Mouse (Mus musculus) hindbrain, embryonic 12.5 days (tissue): ENCODE data around the gene Aldh1b1. TPM values are rescaled to one million over a fixed set of nuclear protein-coding genes. Genes with fewer than 3 reads are reported as not detected.

Source experiments
- ATAC-seq: fragments of 200-750 bp; cut with Nextera tagmentation; 2 replicates; pipeline ENCODE4 v1.8.0; 2017; ENCODE audit warnings: moderate TSS enrichment; ENCODE audit not compliant: low FRiP score
- H3K27ac ChIP-seq: fragments of 300-500 bp; sonication (generic); 2 replicates; pipeline ENCODE4 v1.5.1; 2016; ENCODE audit warnings: mild to moderate bottlenecking
- H3K27me3 ChIP-seq: fragments of 300-500 bp; sonication (generic); 2 replicates; pipeline ENCODE4 v1.6.1; 2016; ENCODE audit warnings: mild to moderate bottlenecking
- H3K36me3 ChIP-seq: fragments of 300-500 bp; sonication (generic); 2 replicates; pipeline ENCODE4 v1.6.1; 2016; ENCODE audit warnings: mild to moderate bottlenecking
- H3K4me1 ChIP-seq: fragments of 300-500 bp; sonication (generic); 2 replicates; pipeline ENCODE4 v1.6.1; 2016
- H3K4me2 ChIP-seq: fragments of 300-500 bp; sonication (generic); replicated peaks from 2 replicates; pipeline ENCODE4 v1.6.1; 2016; ENCODE audit warnings: mild to moderate bottlenecking
- H3K4me3 ChIP-seq: fragments of 300-500 bp; sonication (generic); 2 replicates; pipeline ENCODE4 v1.5.1; 2016; ENCODE audit warnings: mild to moderate bottlenecking
- H3K9ac ChIP-seq: fragments of 300-500 bp; sonication (generic); 2 replicates; pipeline ENCODE4 v1.6.1; 2016; ENCODE audit warnings: mild to moderate bottlenecking, moderate library complexity
- H3K9me3 ChIP-seq: fragments of 300-500 bp; sonication (generic); replicated peaks from 2 replicates; pipeline ENCODE4 v1.6.1; 2016; ENCODE audit warnings: mild to moderate bottlenecking
- WGBS: fragments of 180-500 bp; shearing (Covaris S2); methylation state at CpG from one replicate; pipeline ENCODE4 v1.1.7; 2016; 5-methylcytosine and 5-hydroxymethylcytosine counted together
- polyA plus RNA-seq: library from polyadenylated mRNA; unstranded; fragments of >200 nt; fragmentation: Nextera tagmentation; extraction: Ambion mirVana; gene quantifications from 2 replicates; pipeline ENCODE4 v1.2.1, GENCODE M21; 2016

The Aldh1b1 gene
- polyA plus RNA-seq, 1 experiment from 2014 or later = 7.6 TPM

DNA sequence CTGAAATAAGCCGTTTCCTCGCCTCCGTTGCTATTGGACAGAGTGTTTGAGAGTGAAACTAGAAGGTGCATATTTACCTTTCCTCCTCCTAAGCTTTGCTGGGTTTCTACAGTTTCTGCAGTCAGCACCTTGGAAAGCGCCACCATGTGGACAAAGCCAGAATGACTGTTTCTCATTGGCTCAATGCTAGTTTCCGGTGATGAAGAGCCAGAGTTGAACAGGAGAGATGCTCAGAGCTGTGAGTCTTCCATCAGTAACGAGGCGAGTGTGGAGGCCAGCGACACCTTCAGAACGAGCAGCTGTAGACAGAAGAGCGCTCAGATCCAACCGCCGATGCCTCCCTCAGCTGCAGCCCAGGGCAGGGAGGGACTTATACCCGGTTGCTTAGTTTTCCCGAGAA lies 45.5 kb downstream of the Aldh1b1 start:
- Histone ChIP-seq H3K4me3 (no peak overlapping the region), H3K4me2 (no peak overlapping the region), H3K9me3 (no peaks in the 10 kb centered on the region), H3K4me1 (peaks cover 2% of the 10 kb centered on the region; the same call in 1 of the 2 replicates), H3K27me3 (peaks cover 11% of the 10 kb centered on the region; the same call in 1 of the 2 replicates), H3K27ac (no peak overlapping the region), H3K36me3 (no peaks in the 10 kb centered on the region), H3K9ac (no peak overlapping the region)
- WGBS = 51% methylated on average over 14 of the region's 14 CpGs
- ATAC-seq = no peak

DNA sequence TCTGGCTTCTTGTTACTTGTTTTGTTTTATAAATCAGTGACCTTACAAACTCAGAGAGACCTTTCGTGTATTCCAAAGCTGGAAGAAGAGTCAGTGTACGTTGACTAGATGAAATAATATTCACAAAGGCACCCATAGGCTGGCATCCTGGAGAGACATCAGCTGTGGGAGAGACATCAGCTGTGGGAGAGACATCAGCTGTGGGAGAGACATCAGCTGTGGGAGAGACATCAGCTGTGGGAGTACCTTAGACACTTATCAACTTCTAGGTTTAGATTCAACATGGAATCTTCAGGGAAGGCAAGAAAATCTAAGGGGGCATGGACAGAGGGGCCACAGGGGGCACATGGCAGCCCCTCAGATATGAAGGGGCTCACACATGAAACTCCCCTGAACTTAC lies 47.4 kb downstream of the Aldh1b1 start:
- Histone ChIP-seq H3K9ac (no peak overlapping the region), H3K4me3 (no peak overlapping the region), H3K27me3 (peaks cover 13% of the 10 kb centered on the region; the same call in 1 of the 2 replicates), H3K36me3 (no peaks in the 10 kb centered on the region), H3K27ac (no peak overlapping the region), H3K4me1 (peaks cover 4% of the 10 kb centered on the region; the same call in 1 of the 2 replicates), H3K4me2 (no peak overlapping the region), H3K9me3 (no peaks in the 10 kb centered on the region)
- 93% methylated on average over 2 of the region's 2 CpGs for WGBS
- ATAC-seq = no peak

DNA sequence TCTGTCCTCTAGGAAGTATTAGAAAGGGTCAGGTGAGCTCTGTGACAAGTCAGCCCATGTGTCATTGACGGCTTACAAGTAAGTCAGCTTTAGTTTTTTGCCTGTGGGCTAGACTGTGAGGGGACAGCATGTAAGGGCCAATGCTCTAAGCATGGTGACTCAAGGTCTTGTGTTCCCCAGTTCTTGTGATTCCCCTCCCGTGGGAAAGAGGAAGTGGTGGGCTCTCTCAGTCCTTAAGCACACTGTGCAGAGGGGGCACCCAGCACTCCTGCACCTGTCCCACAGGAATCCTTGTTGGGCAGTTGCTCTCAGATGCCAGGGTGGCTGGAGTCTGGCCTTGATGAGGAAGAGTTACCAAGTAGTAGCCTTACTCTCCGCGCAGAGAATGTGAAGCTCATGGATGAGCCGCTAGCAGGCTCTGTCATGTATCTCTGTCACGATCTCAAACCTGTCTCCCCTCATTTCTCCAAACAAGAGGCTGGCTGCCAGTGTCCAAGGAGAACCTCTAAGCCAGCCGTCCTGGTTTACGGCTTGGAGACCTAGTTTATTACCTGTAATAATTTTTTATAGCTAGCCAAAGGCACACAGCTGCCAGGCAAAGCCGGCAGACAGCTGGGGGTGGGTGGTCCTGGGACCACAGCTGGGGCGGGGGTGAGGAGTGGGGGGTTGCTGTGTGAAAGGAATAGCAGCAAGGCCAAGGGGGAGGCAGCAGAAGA lies 49.4 kb downstream of the Aldh1b1 start, which contains the start of gene Stra6l:
Stra6l (plus strand) TSS at position 556 of the 716 bp plus-strand sequence.
- Histone ChIP-seq H3K9me3 (no peaks in the 10 kb centered on the region), H3K27ac (no peak within 1 kb of the TSS), H3K9ac (no peak within 1 kb of the TSS), H3K27me3 (peaks cover 19% of the 10 kb centered on the region; the same call in 1 of the 2 replicates), H3K4me3 (no peak within 1 kb of the TSS), H3K36me3 (no peaks in the 10 kb centered on the region), H3K4me1 (peaks cover 10% of the 10 kb centered on the region; the same call in 1 of the 2 replicates), H3K4me2 (no peak within 1 kb of the TSS)
- ATAC-seq = no peak
- 64% methylated on average over 10 of the region's 10 CpGs for WGBS

- Histone ChIP-seq H3K27me3 (peaks cover 20% of the 10 kb centered on the region; the same call in 1 of the 2 replicates), H3K4me2 (no peak overlapping the region), H3K27ac (no peak overlapping the region), H3K9ac (no peak overlapping the region), H3K9me3 (no peaks in the 10 kb centered on the region), H3K4me3 (no peak overlapping the region), H3K36me3 (no peaks in the 10 kb centered on the region), H3K4me1 (peaks cover 10% of the 10 kb centered on the region; the same call in 1 of the 2 replicates)
- no peak for ATAC-seq
- WGBS = 47% methylated on average over 10 of the region's 10 CpGs
These were observed 50.0 kb downstream of the Aldh1b1 start for GRCm38 (mm10) chr4:45848825-45849156.

DNA sequence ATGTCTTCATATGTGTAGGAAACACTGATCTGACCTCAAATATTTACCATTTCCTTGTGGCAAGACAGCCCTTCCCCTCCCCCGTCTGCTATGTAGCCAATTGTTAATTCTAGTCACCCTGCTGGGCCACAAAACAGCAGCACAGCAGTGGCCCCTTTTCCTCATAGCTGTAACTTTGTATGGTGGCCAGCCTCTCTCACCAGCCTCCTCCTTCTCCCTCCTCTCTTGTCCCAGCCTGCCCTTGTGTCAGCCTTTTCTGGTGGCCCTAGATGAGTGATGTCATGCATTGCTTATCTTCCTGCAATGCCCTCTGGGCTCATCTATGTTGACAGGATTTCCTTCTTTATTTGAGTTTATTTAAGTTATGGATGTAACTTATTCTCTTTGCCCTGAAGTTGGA lies 50.6 kb downstream of the Aldh1b1 start:
- H3K27ac ChIP-seq = no peak overlapping the region
- no peak for ATAC-seq
- peaks cover 20% of the 10 kb centered on the region; the same call in 1 of the 2 replicates for H3K27me3 ChIP-seq
- H3K4me1 ChIP-seq = peaks cover 10% of the 10 kb centered on the region; the same call in 1 of the 2 replicates
- H3K4me3 ChIP-seq = no peak overlapping the region
- H3K4me2 ChIP-seq = no peak overlapping the region
- no peaks in the 10 kb centered on the region for H3K9me3 ChIP-seq
- 30% methylated on average over 1 of the region's 1 CpGs for WGBS
- H3K36me3 ChIP-seq = no peaks in the 10 kb centered on the region
- no peak overlapping the region for H3K9ac ChIP-seq

GRCm38 (mm10) chr4:45851640-45852051 lies 52.8 kb downstream of the Aldh1b1 start:
- Histone ChIP-seq H3K27ac (peak overlapping the region; percentile 40; the same call in 1 of the 2 replicates), H3K9me3 (no peaks in the 10 kb centered on the region), H3K4me1 (peaks cover 13% of the 10 kb centered on the region; the same call in 1 of the 2 replicates), H3K36me3 (no peaks in the 10 kb centered on the region), H3K4me3 (no peak overlapping the region), H3K4me2 (no peak overlapping the region), H3K27me3 (peaks cover 20% of the 10 kb centered on the region; the same call in 1 of the 2 replicates), H3K9ac (no peak overlapping the region)
- WGBS = 12% methylated on average over 3 of the region's 3 CpGs
- ATAC-seq = peak; percentile 40; the same call in 1 of the 2 replicates

- WGBS = 81% methylated on average over 15 of the region's 15 CpGs
- ATAC-seq = no peak
- no peak overlapping the region for H3K4me3 ChIP-seq
These were observed 54.8 kb downstream of the Aldh1b1 start for GRCm38 (mm10) chr4:45853496-45854246.

More at GRCm38 (mm10) chr4:45853496-45854246, 54.8 kb downstream of the Aldh1b1 start:
- no peak overlapping the region for H3K27ac ChIP-seq
- H3K4me1 ChIP-seq = peaks cover 13% of the 10 kb centered on the region; the same call in 1 of the 2 replicates
- H3K4me2 ChIP-seq = no peak overlapping the region
- H3K9ac ChIP-seq = no peak overlapping the region
- no peaks in the 10 kb centered on the region for H3K9me3 ChIP-seq
- H3K36me3 ChIP-seq = no peaks in the 10 kb centered on the region
- H3K27me3 ChIP-seq = peaks cover 9% of the 10 kb centered on the region; the same call in 1 of the 2 replicates

Other genes starting within 250 kb of the Aldh1b1 start
- 47.2 and 48.7 TPM in 2 replicates for gene Igfbpl1, start 27.9 kb downstream of the Aldh1b1 start, polyA plus RNA-seq
- gene Stra6l, start 49.6 kb downstream of the Aldh1b1 start, polyA plus RNA-seq = 0.43 and 0.64 TPM in 2 replicates
- gene Ccdc180, start 91.3 kb downstream of the Aldh1b1 start, polyA plus RNA-seq = 0.31 and 1.2 TPM in 2 replicates
- gene Tdrd7, start 166.3 kb downstream of the Aldh1b1 start, polyA plus RNA-seq = 17.6 and 20.4 TPM in 2 replicates
- 4.8 and 5.1 TPM in 2 replicates for gene Tmod1, start 239.9 kb downstream of the Aldh1b1 start, polyA plus RNA-seq